Mouse (Mus musculus) spleen, postnatal 10 days (tissue): Measurements from ENCODE around the gene Etv6.
"Not testable (repeated sequence)": the region's sequence is repeated elsewhere in the genome, so short reads cannot be mapped to it uniquely, and the experiment has no call there.

Source experiments
- DNase-seq, 2 experiments: peaks; one replicate each; pipeline ENCODE4 v3.0.0; 2021 to 2022; ENCODE audit warnings: low spot score in 2 of 2

Etv6 gene

GRCm38 (mm10) chr6:134035490-134036405 lies at the start of gene Etv6:
TSS of gene Etv6 (plus strand) at chr6:134035700.
- peak; percentile 51 to 74 for DNase-seq

- no peak for DNase-seq
Measured at GRCm38 (mm10) chr6:133986161-133986560, 49.3 kb upstream of the Etv6 start.

- DNase-seq: no peak
Measured at GRCm38 (mm10) chr6:133987068-133987591, 48.4 kb upstream of the Etv6 start.

GRCm38 (mm10) chr6:133988011-133988410 lies 47.5 kb upstream of the Etv6 start:
- DNase-seq: no peak

GRCm38 (mm10) chr6:133997461-133997860 lies 38.0 kb upstream of the Etv6 start:
- DNase-seq: no peak

- DNase-seq: no peak
Measured at GRCm38 (mm10) chr6:133997935-133998334, 37.6 kb upstream of the Etv6 start.

GRCm38 (mm10) chr6:134014488-134015110 lies 20.9 kb upstream of the Etv6 start:
- DNase-seq: not testable (repeated sequence)

- no peak for DNase-seq
Measured at GRCm38 (mm10) chr6:134018807-134019206, 16.7 kb upstream of the Etv6 start.

GRCm38 (mm10) chr6:134020821-134021220 lies 14.7 kb upstream of the Etv6 start:
- DNase-seq: no peak

GRCm38 (mm10) chr6:134026264-134026663 lies 9.2 kb upstream of the Etv6 start:
- no peak for DNase-seq

GRCm38 (mm10) chr6:134027022-134027421 lies 8.5 kb upstream of the Etv6 start:
- DNase-seq: no peak

GRCm38 (mm10) chr6:134032451-134032850 lies 3.0 kb upstream of the Etv6 start:
- no peak for DNase-seq

GRCm38 (mm10) chr6:134034436-134034835 lies 1.1 kb upstream of the Etv6 start:
- DNase-seq: no peak

GRCm38 (mm10) chr6:134034904-134035489 lies 503 bp upstream of the Etv6 start:
- peak; percentile 63 to 69 for DNase-seq

GRCm38 (mm10) chr6:134036491-134036911 lies 1.0 kb downstream of the Etv6 start:
- DNase-seq: no peak

- DNase-seq: no peak
Measured at GRCm38 (mm10) chr6:134036951-134037431, 1.5 kb downstream of the Etv6 start.

- no peak for DNase-seq
Measured at GRCm38 (mm10) chr6:134037960-134038359, 2.5 kb downstream of the Etv6 start.

GRCm38 (mm10) chr6:134038881-134039280 lies 3.4 kb downstream of the Etv6 start:
- no peak for DNase-seq

GRCm38 (mm10) chr6:134039351-134039750 lies 3.9 kb downstream of the Etv6 start:
- DNase-seq: no peak

- no peak for DNase-seq
Measured at GRCm38 (mm10) chr6:134040312-134040711, 4.8 kb downstream of the Etv6 start.

- no peak for DNase-seq
Measured at GRCm38 (mm10) chr6:134041286-134041685, 5.8 kb downstream of the Etv6 start.

- DNase-seq: no peak
Measured at GRCm38 (mm10) chr6:134041916-134042315, 6.4 kb downstream of the Etv6 start.
